22 mouse cellular contexts compared by ENCODE assay signal in the genomic region with DNA sequence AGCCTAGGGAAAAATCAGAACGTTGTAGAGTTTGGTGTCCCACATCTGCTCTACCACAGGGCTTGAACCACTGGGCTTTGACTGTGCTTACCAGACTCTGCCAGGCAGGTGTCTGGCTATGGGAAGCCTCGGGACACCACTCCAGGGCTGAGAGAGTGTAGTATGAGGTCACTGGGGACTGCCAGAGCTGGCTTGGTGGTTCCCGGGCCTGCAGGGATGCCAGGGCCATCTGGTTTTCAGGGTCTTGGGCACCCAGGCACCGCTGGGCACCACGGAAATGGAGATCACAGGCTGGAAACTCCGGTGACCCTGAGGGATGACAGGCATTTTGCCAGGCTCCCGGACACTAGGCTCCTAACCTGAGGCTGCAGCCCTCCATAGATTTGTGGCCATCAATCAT.
DNase-seq lines count a peak whose midpoint lies in the region; TF ChIP-seq lines count a peak whose summit lies in the region.
"Had no signal": no experiment of that assay in that cellular context is flagged by ENCODE, and none has a peak within 500 bp of the region (broad histone marks: within the 10 kb centered on the region; RNA-seq: fewer than 3 reads in every experiment).

No protein-coding gene starts in this region.

- TF ChIP-seq CTCF in gastrocnemius, adult 2 months (IDR thresholded peaks at IDR 0.05): no peak

- intact Hi-C loops in gastrocnemius, adult 2 months (cut with DNase I): no loop called here

- no peak overlapping the region for H3K27ac ChIP-seq in gastrocnemius, adult 2 months
- H3K27ac ChIP-seq: embryonic facial prominence, embryonic 10.5 days; embryonic facial prominence, embryonic 13.5 days; forebrain, embryonic 12.5 days; forebrain, embryonic 15.5 days; heart, embryonic 10.5 days; heart, embryonic 13.5 days; hindbrain, embryonic 15.5 days had no signal

- peak; percentile 11 to 34 for DNase-seq in adrenal gland, adult (ENCODE audit: inconsistent age in 2 of 2, low spot score in 1 of 2)
- DNase-seq in adrenal gland, adult 18-20 months (ENCODE audit: low spot score in 2 of 2): no peak
- DNase-seq in gastrocnemius, postnatal 10 days: peak; percentile 3
- DNase-seq in gastrocnemius, adult 2 months: no peak
- DNase-seq in adrenal gland, postnatal 25 days: peak; percentile 12
- DNase-seq in cerebellum, adult 18-20 months: no peak
- DNase-seq: cerebellum, adult 2 months; cerebellum, adult 9-11 months; cerebellum, postnatal 25 days; gastrocnemius, postnatal 14 days; heart, adult 18-20 months; heart, postnatal 14 days; heart, postnatal 4 days; kidney, adult 2 months had no signal

- no peak overlapping the region for H3K4me3 ChIP-seq in gastrocnemius, adult 2 months
- H3K4me3 ChIP-seq: embryonic facial prominence, embryonic 10.5 days; embryonic facial prominence, embryonic 13.5 days; erythroblast, embryonic 14.5 days; forebrain, embryonic 12.5 days; forebrain, embryonic 15.5 days; heart, embryonic 10.5 days; heart, embryonic 13.5 days; hindbrain, embryonic 15.5 days had no signal

Comparison
In these comparisons a context has a peak if more than half of its experiments do, and no peak if none do; other contexts are left out.
1. DNase-seq: peak in adrenal gland, adult (2 of 2), gastrocnemius, postnatal 10 days (single experiment) and adrenal gland, postnatal 25 days (single experiment); none in adrenal gland, adult 18-20 months (0 of 2), gastrocnemius, adult 2 months (single experiment) and cerebellum, adult 18-20 months (0 of 2).